In the genomic region with DNA sequence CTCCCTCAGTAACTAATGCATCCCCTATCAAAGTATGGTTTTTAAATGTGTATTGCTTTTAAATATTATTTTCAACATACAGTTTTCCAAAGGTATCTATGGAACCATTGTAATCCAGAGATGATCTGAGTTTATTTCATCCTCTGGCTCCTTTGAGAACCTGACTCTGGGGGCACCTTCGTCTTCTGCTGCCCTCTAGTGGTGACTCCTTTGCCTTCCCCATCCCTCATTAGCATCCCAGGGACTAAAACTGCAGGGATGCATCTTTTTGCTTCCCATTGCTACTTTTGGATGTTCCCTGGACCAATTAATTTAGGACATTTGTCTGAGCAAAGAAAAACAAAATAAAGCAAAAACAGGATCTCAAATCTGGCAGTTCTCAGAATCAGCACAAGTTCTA, we compare ENCODE assay signal across 9 mouse cellular contexts.
DNase-seq lines count a peak whose midpoint lies in the region; ATAC-seq and TF ChIP-seq lines count a peak whose summit lies in the region.
"Had no signal": no experiment of that assay in that cellular context is flagged by ENCODE, and none has a peak within 500 bp of the region (broad histone marks: within the 10 kb centered on the region; RNA-seq: fewer than 3 reads in every experiment).

No protein-coding gene starts in this region.

- CTCF ChIA-PET in Patski (lab: Charles Lee): interaction anchor here (0.7 to 3.8 kb wide), 3 partner anchors 21 to 170 kb away, joined by 3 to 25 read pairs (median 4); no protein-coding TSS in a partner anchor

- H3K4me2 ChIP-seq in intestine, embryonic 14.5 days (ENCODE audit: low read length): no peak overlapping the region
- H3K4me2 ChIP-seq in intestine, embryonic 15.5 days (replicated peaks): no peak overlapping the region
- H3K4me2 ChIP-seq: liver, embryonic 15.5 days had no signal

- WGBS in intestine, embryonic 14.5 days: 0% methylated on average over 1 of the region's 1 CpGs
- WGBS in intestine, embryonic 15.5 days: 0% methylated on average over 1 of the region's 1 CpGs

- no peak for ATAC-seq in intestine, embryonic 14.5 days (replicated peaks; ENCODE audit: low FRiP score, low TSS enrichment, low read depth)
- no peak for ATAC-seq in intestine, embryonic 15.5 days
- no peak for ATAC-seq in Patski
- peak; percentile 71 for ATAC-seq in megakaryocyte, adult 5-6 weeks (ENCODE audit: poor library complexity, severe bottlenecking)

- POLR2A ChIA-PET in Patski (lab: Charles Lee): no interaction called here

- in situ Hi-C loops in Patski (cut with MboI; ENCODE audit: low pct_unique_long_range_greater_than_20kb): loop anchor here (5.0 kb wide), 1 partner anchor 163 kb away; no protein-coding TSS in a partner anchor

- peak; percentile 63 for DNase-seq in intestine, embryonic 14.5 days (ENCODE audit: low spot score)
- no peak for DNase-seq in Patski (ENCODE audit: low read depth, low spot score)
- peak; percentile 83 to 85 for DNase-seq in cerebellum, postnatal 14 days
- peak; percentile 10 for DNase-seq in gastrocnemius, adult 8-10 months (ENCODE audit: low spot score in 2 of 2)
- DNase-seq in layer of hippocampus, adult 9-10 months (ENCODE audit: low spot score): peak; percentile 80
- peak; percentile 74 for DNase-seq in splenic B cell, adult 2 months (ENCODE audit: low read depth, low spot score)

- TF ChIP-seq CTCF in Patski (IDR thresholded peaks at IDR 0.05): peak; percentile 84

- no peaks in the 10 kb centered on the region for H3K9me3 ChIP-seq in intestine, embryonic 14.5 days (ENCODE audit: control insufficient read depth, low read length)
- H3K9me3 ChIP-seq in intestine, embryonic 15.5 days: no peaks in the 10 kb centered on the region
- H3K9me3 ChIP-seq: liver, embryonic 15.5 days had no signal

- no peak overlapping the region for H3K9ac ChIP-seq in intestine, embryonic 14.5 days (ENCODE audit: low read length)
- H3K9ac ChIP-seq in intestine, embryonic 15.5 days: no peak overlapping the region
- H3K9ac ChIP-seq: liver, embryonic 15.5 days had no signal

- no peak overlapping the region for H3K27ac ChIP-seq in intestine, embryonic 14.5 days (ENCODE audit: low read depth)
- H3K27ac ChIP-seq in intestine, embryonic 15.5 days: no peak overlapping the region
- H3K27ac ChIP-seq: liver, embryonic 15.5 days had no signal

- H3K4me1 ChIP-seq in intestine, embryonic 14.5 days (replicated peaks; ENCODE audit: control insufficient read depth, insufficient read depth, low read length): no peaks in the 10 kb centered on the region
- H3K4me1 ChIP-seq in intestine, embryonic 15.5 days (replicated peaks): no peaks in the 10 kb centered on the region
- H3K4me1 ChIP-seq: liver, embryonic 15.5 days had no signal

- no peak overlapping the region for H3K4me3 ChIP-seq in intestine, embryonic 14.5 days (ENCODE audit: low read depth, low read length)
- H3K4me3 ChIP-seq in intestine, embryonic 15.5 days (replicated peaks): no peak overlapping the region
- H3K4me3 ChIP-seq: liver, embryonic 15.5 days had no signal

- no peaks in the 10 kb centered on the region for H3K36me3 ChIP-seq in intestine, embryonic 14.5 days (ENCODE audit: control insufficient read depth, insufficient read depth, low read length)
- H3K36me3 ChIP-seq in intestine, embryonic 15.5 days: no peaks in the 10 kb centered on the region
- H3K36me3 ChIP-seq in splenic B cell, adult 2 months (ENCODE audit: control insufficient read depth, insufficient read depth, low read length, poor library complexity, severe bottlenecking): no peaks in the 10 kb centered on the region
- H3K36me3 ChIP-seq: liver, embryonic 15.5 days had no signal

- no peaks in the 10 kb centered on the region for H3K27me3 ChIP-seq in intestine, embryonic 14.5 days (replicated peaks; ENCODE audit: control insufficient read depth, insufficient read depth, low read length)
- H3K27me3 ChIP-seq in intestine, embryonic 15.5 days (replicated peaks): no peaks in the 10 kb centered on the region
- H3K27me3 ChIP-seq in Patski: peaks cover 26% of the 10 kb centered on the region
- H3K27me3 ChIP-seq in splenic B cell, adult 2 months (ENCODE audit: control insufficient read depth, insufficient read depth, low read length, poor library complexity, severe bottlenecking): no peaks in the 10 kb centered on the region
